Mouse (Mus musculus) heart, postnatal 0 days (tissue): ENCODE results near the gene Mrpl33. TPM values are rescaled to one million over a fixed set of nuclear protein-coding genes. Genes with fewer than 3 reads are reported as not detected.
A peak's percentile ranks its signal among the peaks of the same experiment; 100 is the strongest.
"Not testable (repeated sequence)": the region's sequence is repeated elsewhere in the genome, so short reads cannot be mapped to it uniquely, and the experiment has no call there.

Experiments used
- ATAC-seq: fragments of 200-750 bp; cut with Nextera tagmentation; 2 replicates; pipeline ENCODE4 v1.8.0; 2017; ENCODE audit warnings: low read depth, moderate number of reproducible peaks, moderate library complexity; ENCODE audit not compliant: insufficient read depth
- DNase-seq: peaks from one replicate; pipeline ENCODE4 v3.0.0-alpha.2; 2016; ENCODE audit warnings: low spot score
- H3K27ac ChIP-seq: fragments of 300-500 bp; sonication (generic); 2 replicates; pipeline ENCODE4 v1.5.1; 2014; ENCODE audit warnings: low read depth, mild to moderate bottlenecking
- H3K27me3 ChIP-seq: fragments of 300-500 bp; sonication (generic); 2 replicates; pipeline ENCODE4 v1.6.1; 2014; ENCODE audit warnings: low read length, mixed read lengths; ENCODE audit not compliant: control insufficient read depth, insufficient read depth
- H3K36me3 ChIP-seq: fragments of 300-500 bp; sonication (generic); replicated peaks from 2 replicates; pipeline ENCODE4 v1.6.1; 2014; ENCODE audit warnings: low read length, mixed read lengths; ENCODE audit not compliant: control insufficient read depth, insufficient read depth
- H3K4me1 ChIP-seq: fragments of 300-500 bp; sonication (generic); 2 replicates; pipeline ENCODE4 v1.6.1; 2014; ENCODE audit warnings: antibody characterized with exemption; ENCODE audit not compliant: control insufficient read depth, insufficient read depth
- H3K4me2 ChIP-seq: fragments of 300-500 bp; sonication (generic); 2 replicates; pipeline ENCODE4 v1.6.1; 2014; ENCODE audit warnings: low read depth, mild to moderate bottlenecking, low read length, moderate library complexity
- H3K4me3 ChIP-seq: fragments of 300-500 bp; sonication (generic); 2 replicates; pipeline ENCODE4 v1.5.1; 2014; ENCODE audit warnings: low read depth, low read length
- H3K9ac ChIP-seq: fragments of 300-500 bp; sonication (generic); replicated peaks from 2 replicates; pipeline ENCODE4 v1.6.1; 2014; ENCODE audit warnings: low read depth, low read length, mixed read lengths
- H3K9me3 ChIP-seq: fragments of 300-500 bp; sonication (generic); replicated peaks from 2 replicates; pipeline ENCODE4 v1.6.1; 2016; ENCODE audit warnings: low read length; ENCODE audit not compliant: control insufficient read depth
- CTCF ChIP-seq: IDR thresholded peaks from 2 replicates; pipeline ENCODE4 v1.5.1; 2016; ENCODE audit warnings: antibody characterized with exemption, control low read depth, low read depth
- EP300 ChIP-seq: IDR thresholded peaks from 2 replicates; pipeline ENCODE4 v1.6.1; 2016; ENCODE audit warnings: antibody characterized with exemption, low read depth
- WGBS: fragments of 180-500 bp; shearing (Covaris S2); extraction: QIAGEN DNeasy Blood & Tissue Kit; methylation state at CpG from one replicate; pipeline ENCODE4 v1.1.7; 2014; 5-methylcytosine and 5-hydroxymethylcytosine counted together
- polyA plus RNA-seq: library from polyadenylated mRNA; unstranded; fragments of >200 nt; fragmentation: Nextera tagmentation; extraction: Ambion mirVana; gene quantifications from 2 replicates; pipeline ENCODE4 v1.2.1, GENCODE M21; 2015
- total RNA-seq: library from RNA; depleted of rRNA; stranded (reverse); fragments of >200 nt; gene quantifications from 2 replicates; pipeline ENCODE4 v1.2.3, GENCODE M21; 2014; ENCODE audit warnings: low replicate concordance

The Mrpl33 gene
- total and polyA plus RNA-seq, 2 experiments from 2014 or later, result 272 to 634 TPM

DNA sequence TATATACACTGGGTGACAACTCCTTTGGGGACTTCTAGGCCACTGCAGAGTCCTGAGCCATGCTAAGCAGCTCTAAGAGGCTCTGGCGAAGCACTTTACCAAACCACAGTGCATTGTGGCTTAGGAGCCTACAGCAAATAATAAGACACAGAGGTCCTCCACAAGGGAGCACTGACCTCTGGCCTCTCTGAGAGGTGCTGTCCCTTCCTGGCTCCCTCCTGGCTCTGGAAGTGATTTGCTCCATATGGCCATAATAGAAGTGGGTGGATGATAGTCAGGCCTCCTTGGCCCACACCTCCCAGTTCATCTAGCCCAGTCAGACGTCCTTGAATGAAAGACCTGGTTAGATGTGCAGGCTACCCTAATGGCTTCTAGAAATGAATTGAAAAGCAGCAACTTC, 8.7 kb upstream of the Mrpl33 start:
- Histone ChIP-seq H3K4me1 (0 out of 2 replicates have a peak, but pooled peaks cover 3% of the 10 kb centered on the region), H3K9me3 (peaks cover 5% of the 10 kb centered on the region; the same call in 1 of the 2 replicates), H3K36me3 (no peaks in the 10 kb centered on the region), H3K9ac (no peak overlapping the region), H3K27ac (no peak overlapping the region), H3K27me3 (no peaks in the 10 kb centered on the region), H3K4me2 (no peak overlapping the region), H3K4me3 (no peak overlapping the region)
- DNase-seq, result no peak
- ATAC-seq, result no peak
- whole genome bisulfite sequencing, result 63% methylated on average over 2 of the region's 2 CpGs
- TF ChIP-seq EP300 (no peak), CTCF (no peak)

DNA sequence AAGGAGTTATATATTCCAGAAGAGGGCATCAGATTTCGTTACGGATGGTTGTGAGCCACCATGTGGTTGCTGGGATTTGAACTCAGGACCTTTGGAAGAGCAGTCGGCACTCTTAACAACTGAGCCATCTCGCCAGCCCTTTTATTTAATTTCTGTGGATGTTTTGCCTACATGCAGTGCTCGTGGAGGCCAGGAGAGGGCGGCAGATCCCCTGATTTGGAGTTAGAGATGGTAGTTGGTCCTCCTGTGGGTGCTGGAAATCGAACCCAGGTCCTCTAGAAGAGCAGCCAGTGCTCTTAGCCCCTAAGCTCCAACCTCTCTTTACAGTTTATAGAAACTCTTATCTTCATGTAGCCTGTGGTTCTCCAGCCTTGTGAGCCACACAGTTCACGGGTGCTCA, 8.1 kb upstream of the Mrpl33 start:
- H3K4me2 ChIP-seq, H3K27ac ChIP-seq, ATAC-seq, H3K9ac ChIP-seq, H3K36me3 ChIP-seq, DNase-seq, H3K4me1 ChIP-seq, H3K4me3 ChIP-seq, H3K27me3 ChIP-seq, H3K9me3 ChIP-seq: not testable (repeated sequence)
- WGBS, result 79% methylated on average over 8 of the region's 8 CpGs

DNA sequence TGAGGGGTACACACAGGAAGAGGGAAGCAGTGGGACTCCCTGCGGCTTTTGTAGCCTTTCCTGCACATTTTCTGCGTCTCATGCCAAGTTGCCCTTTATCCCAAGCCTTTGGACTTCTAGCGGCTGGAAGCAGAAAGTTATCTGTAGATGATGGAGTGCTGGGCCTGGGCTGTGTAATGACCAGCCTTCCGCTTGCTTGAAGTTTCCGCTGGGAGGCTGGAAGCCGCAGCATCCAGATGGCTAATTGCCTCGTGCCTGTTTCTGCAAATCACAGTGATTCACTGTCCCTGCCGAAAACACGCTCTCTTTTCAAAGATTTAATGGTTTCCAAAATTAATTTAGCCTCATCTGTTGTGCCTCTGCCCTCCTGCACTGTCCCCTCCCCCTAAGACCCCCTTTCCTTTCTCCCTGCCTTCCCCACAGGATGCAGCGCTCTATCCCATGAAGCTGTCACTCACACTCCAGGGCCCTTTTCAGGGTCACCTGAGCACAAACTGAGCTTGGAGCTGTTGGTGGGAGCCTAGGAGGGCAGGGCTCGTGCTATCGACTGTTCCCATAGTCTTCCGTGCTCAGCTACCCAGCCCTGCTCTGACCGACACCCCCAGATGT, 6.9 kb upstream of the Mrpl33 start:
- no peak overlapping the region for H3K4me2 ChIP-seq
- no peak overlapping the region for H3K9ac ChIP-seq
- TF ChIP-seq CTCF (no peak), EP300 (no peak)
- H3K9me3 ChIP-seq, result peaks cover 5% of the 10 kb centered on the region; the same call in 1 of the 2 replicates
- DNase-seq (no peak), ATAC-seq (no peak)
- 76% methylated on average over 14 of the region's 14 CpGs for WGBS
- 0 out of 2 replicates have a peak, but pooled peaks cover 3% of the 10 kb centered on the region for H3K4me1 ChIP-seq
- no peak overlapping the region for H3K27ac ChIP-seq
- H3K27me3 ChIP-seq, result no peaks in the 10 kb centered on the region
- no peaks in the 10 kb centered on the region for H3K36me3 ChIP-seq
- H3K4me3 ChIP-seq, result no peak overlapping the region

DNA sequence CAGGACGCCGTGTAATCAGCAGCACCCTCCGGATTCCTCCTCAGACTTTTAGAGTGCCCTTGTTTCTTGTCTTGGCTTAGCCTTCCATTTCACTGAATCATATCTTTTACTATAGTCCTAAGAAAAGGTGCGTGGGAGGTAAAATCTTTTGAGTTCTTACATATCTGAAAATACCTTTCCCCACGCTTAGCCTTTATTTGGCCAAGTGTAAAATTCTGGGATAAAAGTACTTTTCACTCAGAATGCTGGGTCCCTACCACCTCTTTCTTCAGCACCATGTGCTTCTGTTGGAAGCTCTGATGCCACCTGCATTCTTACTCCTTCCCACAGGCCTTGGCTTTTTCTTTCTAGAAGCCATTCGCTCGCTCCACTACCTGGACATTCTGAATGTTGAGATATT, 5.6 kb upstream of the Mrpl33 start:
- DNase-seq (no peak), ATAC-seq (no peak)
- H3K4me3 ChIP-seq, result no peak overlapping the region
- 0 out of 2 replicates have a peak, but pooled peaks cover 3% of the 10 kb centered on the region for H3K4me1 ChIP-seq
- no peak overlapping the region for H3K27ac ChIP-seq
- H3K9me3 ChIP-seq, result peaks cover 5% of the 10 kb centered on the region; the same call in 1 of the 2 replicates
- TF ChIP-seq CTCF, result no peak
- TF ChIP-seq EP300, result no peak
- no peak overlapping the region for H3K9ac ChIP-seq
- no peaks in the 10 kb centered on the region for H3K27me3 ChIP-seq
- 89% methylated on average over 7 of the region's 7 CpGs for WGBS
- H3K4me2 ChIP-seq, result no peak overlapping the region
- H3K36me3 ChIP-seq, result no peaks in the 10 kb centered on the region

DNA sequence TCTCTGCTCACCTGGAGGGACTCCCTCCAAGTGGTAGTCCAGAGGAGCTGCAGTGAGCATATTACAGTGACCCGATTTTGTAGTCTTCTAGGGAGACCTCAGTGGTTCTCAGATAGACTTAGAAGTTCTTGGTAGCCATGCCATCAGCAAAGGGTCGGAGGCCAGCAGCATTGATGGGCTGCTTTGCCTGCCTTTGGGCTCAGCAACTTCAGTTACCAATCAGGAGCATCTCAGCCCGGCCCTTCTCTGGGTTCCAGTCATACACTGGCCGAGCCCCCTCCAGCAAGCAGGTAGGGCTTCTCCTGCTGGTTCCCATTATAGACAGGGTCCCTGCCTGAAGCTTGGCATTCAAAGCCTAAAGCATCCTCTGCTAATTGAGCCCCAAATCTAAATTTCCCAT, 867 bp upstream of the Mrpl33 start:
- H3K9me3 ChIP-seq, result no peaks in the 10 kb centered on the region
- H3K27ac ChIP-seq, result no peak overlapping the region
- no peaks in the 10 kb centered on the region for H3K27me3 ChIP-seq
- ATAC-seq (no peak), DNase-seq (no peak)
- H3K4me2 ChIP-seq, result no peak overlapping the region
- no peak for TF ChIP-seq CTCF
- TF ChIP-seq EP300, result no peak
- H3K4me1 ChIP-seq, result 0 out of 2 replicates have a peak, but pooled peaks cover 8% of the 10 kb centered on the region
- no peak overlapping the region for H3K4me3 ChIP-seq
- no peaks in the 10 kb centered on the region for H3K36me3 ChIP-seq
- H3K9ac ChIP-seq, result no peak overlapping the region
- WGBS, result 59% methylated on average over 4 of the region's 4 CpGs

DNA sequence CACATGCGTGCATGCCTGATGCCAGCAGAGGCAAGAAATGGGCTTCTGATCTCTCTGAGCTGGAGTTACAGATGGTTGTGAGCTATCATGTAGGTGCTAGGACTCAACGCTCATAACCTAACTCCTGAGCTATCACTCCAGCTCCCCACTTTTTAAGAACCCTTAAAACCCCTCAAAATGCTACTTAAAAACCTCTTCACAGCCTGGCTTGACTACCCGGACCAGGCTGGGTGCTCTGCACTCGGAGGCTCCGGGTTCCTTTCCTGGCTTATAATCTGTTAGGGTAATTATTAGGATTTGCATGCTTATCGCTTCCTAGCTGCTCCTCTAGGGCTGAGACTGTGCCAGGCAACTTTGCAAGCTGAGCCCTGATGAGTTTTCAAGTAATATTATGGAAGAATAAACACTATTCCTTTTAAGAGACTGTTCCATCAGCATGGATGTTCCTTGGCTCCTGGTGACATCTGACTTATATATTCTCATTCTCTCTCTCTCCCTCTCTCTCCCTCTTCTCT, 752 bp downstream of the Mrpl33 start:
- TF ChIP-seq CTCF, result no peak
- TF ChIP-seq EP300, result no peak
- Histone ChIP-seq H3K27me3 (no peaks in the 10 kb centered on the region), H3K9ac (no peak overlapping the region), H3K4me2 (peak overlapping the region; percentile 59), H3K9me3 (no peaks in the 10 kb centered on the region), H3K4me3 (no peak overlapping the region), H3K4me1 (0 out of 2 replicates have a peak, but pooled peaks cover 10% of the 10 kb centered on the region), H3K27ac (peak overlapping the region; percentile 43), H3K36me3 (no peaks in the 10 kb centered on the region)
- DNase-seq (no peak), ATAC-seq (no peak)
- 61% methylated on average over 6 of the region's 6 CpGs for WGBS
